Mouse (Mus musculus) liver, embryonic 14.5 days (tissue): Measurements from ENCODE around the gene Casp7. TPM values are rescaled to one million over a fixed set of nuclear protein-coding genes. Genes with fewer than 3 reads are reported as not detected.

Source experiments
- ATAC-seq: fragments of 200-750 bp; cut with Nextera tagmentation; 2 replicates; pipeline ENCODE4 v1.8.0; 2017; ENCODE audit warnings: moderate number of reproducible peaks, mild to moderate bottlenecking, moderate library complexity; ENCODE audit not compliant: insufficient read depth
- DNase-seq, 3 experiments: peaks; one replicate each; pipeline ENCODE4 v3.0.0-alpha.2; 2012 to 2013; ENCODE audit warnings: low read depth in 3 of 3, low spot score in 3 of 3
- H3K27ac ChIP-seq: fragments of 300-500 bp; sonication (generic); 2 replicates; pipeline ENCODE4 v1.5.1; 2014; ENCODE audit warnings: moderate library complexity, mild to moderate bottlenecking, control low read depth, inconsistent platforms
- H3K27me3 ChIP-seq: fragments of 300-500 bp; sonication (generic); 2 replicates; pipeline ENCODE4 v1.6.1; 2014; ENCODE audit warnings: mild to moderate bottlenecking, low read length, moderate library complexity; ENCODE audit not compliant: control insufficient read depth, insufficient read depth
- H3K36me3 ChIP-seq: fragments of 300-500 bp; sonication (generic); replicated peaks from 2 replicates; pipeline ENCODE4 v1.6.1; 2014; ENCODE audit warnings: low read depth; ENCODE audit not compliant: control insufficient read depth, insufficient read depth
- H3K4me1 ChIP-seq, 2 experiments: fragments of 200-500 bp in 1 of 2; fragments of 300-500 bp in 1 of 2; sonication (generic) in 1 of 2; replicated peaks; 2 replicates each; pipeline ENCODE4 v1.6.1; 2012 to 2014; ENCODE audit warnings: antibody characterized with exemption in 1 of 2, inconsistent platforms in 1 of 2, low read length in 1 of 2; ENCODE audit not compliant: control insufficient read depth in 2 of 2, insufficient read depth in 2 of 2
- H3K4me2 ChIP-seq: fragments of 300-500 bp; sonication (generic); 2 replicates; pipeline ENCODE4 v1.6.1; 2014; ENCODE audit warnings: low read depth, mild to moderate bottlenecking, control low read depth, moderate library complexity
- H3K4me3 ChIP-seq, 2 experiments: fragments of 200-500 bp in 1 of 2; fragments of 300-500 bp in 1 of 2; sonication (generic) in 1 of 2; 2 replicates each; pipeline ENCODE4 v1.5.1; 2012 to 2014; ENCODE audit warnings: low read depth in 2 of 2, low read length in 2 of 2, mild to moderate bottlenecking in 2 of 2, control low read depth in 1 of 2, inconsistent platforms in 1 of 2, moderate library complexity in 1 of 2; ENCODE audit not compliant: insufficient read depth in 1 of 2
- H3K9ac ChIP-seq: fragments of 300-500 bp; sonication (generic); replicated peaks from 2 replicates; pipeline ENCODE4 v1.6.1; 2014; ENCODE audit warnings: mild to moderate bottlenecking, control low read depth, moderate library complexity
- H3K9me3 ChIP-seq: fragments of 300-500 bp; sonication (generic); 2 replicates; pipeline ENCODE4 v1.6.1; 2016; ENCODE audit warnings: low read length, mixed read lengths; ENCODE audit not compliant: control insufficient read depth
- CTCF ChIP-seq: IDR thresholded peaks from 2 replicates; pipeline ENCODE4 v1.5.1; 2016; ENCODE audit warnings: antibody characterized with exemption, low read depth, control low read depth
- EP300 ChIP-seq: IDR thresholded peaks from 2 replicates; pipeline ENCODE4 v1.6.1; 2016; ENCODE audit warnings: antibody characterized with exemption, low read depth
- WGBS: fragments of 180-500 bp; shearing (Covaris S2); extraction: QIAGEN DNeasy Blood & Tissue Kit; methylation state at CpG from one replicate; pipeline ENCODE4 v1.1.7; 2014; ENCODE audit not compliant: insufficient replicate concordance; 5-methylcytosine and 5-hydroxymethylcytosine counted together
- polyA plus RNA-seq, 2 experiments: library from polyadenylated mRNA; depleted of rRNA in 1 of 2; stranded (reverse) in 1 of 2; unstranded in 1 of 2; fragments of >200 nt; fragmentation: Nextera tagmentation in 1 of 2; extraction: Ambion mirVana in 1 of 2; gene quantifications; 2 replicates each; pipeline versions ENCODE4 v1.2.1 to v1.2.3; 2012 to 2014

The Casp7 gene
- polyA plus RNA-seq, 2 experiments, result 9.5 to 13.2 TPM

DNA sequence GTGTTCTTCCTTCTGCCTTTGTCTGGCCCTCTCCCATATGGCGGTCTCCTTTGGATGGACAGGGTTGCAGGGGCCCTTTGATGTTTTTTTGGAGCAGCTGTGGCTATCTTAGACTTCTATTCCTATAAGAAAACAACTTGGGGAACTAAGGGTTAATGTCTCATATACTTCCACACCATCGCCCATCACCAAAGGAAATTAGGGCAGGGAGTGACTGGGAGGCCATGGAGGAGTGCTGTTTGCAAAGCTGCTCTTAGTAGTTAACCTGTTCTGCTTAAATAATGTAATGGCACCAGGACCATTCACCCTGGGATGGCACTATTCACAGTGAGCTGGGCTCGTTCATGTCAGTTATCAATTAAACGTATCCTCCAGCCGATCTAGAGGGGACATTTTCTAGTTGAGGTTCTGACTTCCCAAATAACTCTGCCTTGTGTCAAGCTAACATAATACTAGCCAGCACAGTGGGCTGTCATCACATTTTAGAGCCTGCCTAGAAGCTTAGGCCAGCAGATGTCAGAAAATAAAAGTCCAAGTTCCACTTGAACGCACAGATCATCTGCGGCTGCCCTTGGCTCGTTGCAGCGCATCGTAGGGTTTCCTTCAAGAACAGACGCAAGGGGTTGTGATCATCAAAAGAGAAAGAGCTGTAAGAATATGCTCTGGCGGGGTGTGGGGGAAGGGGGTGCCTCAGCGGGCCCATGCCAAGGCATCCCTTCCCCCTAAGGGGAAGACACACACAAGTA, 87.9 kb downstream of the Casp7 start:
- Histone ChIP-seq H3K9me3 (no peaks in the 10 kb centered on the region), H3K27ac (no peak overlapping the region), H3K4me3 (no peak overlapping the region), H3K27me3 (no peaks in the 10 kb centered on the region), H3K4me1 (peaks cover 0 to 4% of the 10 kb centered on the region in 2 experiments; a peak in 2 of 4 replicates), H3K36me3 (no peaks in the 10 kb centered on the region), H3K4me2 (no peak overlapping the region), H3K9ac (no peak overlapping the region)
- WGBS, result 76% methylated on average over 13 of the region's 13 CpGs
- ATAC-seq (no peak), DNase-seq (no peak)
- no peak for TF ChIP-seq CTCF
- no peak for TF ChIP-seq EP300

DNA sequence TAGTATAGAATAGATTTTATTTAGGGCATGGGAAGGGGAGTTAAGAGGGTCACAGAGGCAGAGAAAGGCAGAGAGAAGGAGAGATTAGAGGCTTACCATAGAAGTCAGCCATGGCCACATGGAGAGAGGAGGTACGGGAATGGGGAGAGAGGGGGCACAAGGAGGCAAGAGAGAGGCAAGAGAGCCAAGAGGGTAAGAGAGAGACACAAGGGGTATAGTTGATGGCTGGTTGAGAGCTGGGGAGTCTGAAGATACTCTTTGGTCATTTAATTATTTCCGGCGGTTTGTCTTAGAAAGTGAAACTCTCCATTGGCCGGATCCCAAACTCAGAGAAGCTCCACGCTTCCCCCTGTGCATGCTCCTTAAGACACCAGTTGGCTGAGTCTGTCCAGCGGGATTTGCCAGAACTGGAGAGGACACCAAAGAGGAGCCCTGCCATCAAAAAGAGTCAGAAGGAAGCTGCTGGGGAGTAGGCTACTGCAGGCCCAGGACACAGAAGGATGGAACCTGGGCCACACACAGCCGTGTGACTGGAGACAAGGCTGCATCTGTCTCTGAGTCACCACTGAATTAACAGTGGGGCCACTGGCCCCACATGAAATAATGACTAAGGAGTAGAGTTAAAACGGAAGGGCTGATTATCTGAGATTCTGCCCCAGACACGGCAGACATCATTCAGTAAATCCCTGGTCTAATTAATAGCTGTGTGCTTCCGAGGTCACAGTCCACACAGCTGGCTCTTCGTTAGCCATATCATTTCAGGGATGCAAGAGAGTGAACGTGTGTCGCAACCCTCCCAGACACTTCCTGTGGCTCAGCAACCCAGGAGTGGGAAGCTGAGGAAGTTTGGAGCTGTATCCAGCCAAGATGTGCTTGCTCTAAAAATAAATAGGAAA, 88.7 kb downstream of the Casp7 start:
- DNase-seq, result no peak
- 43% methylated on average over 13 of the region's 13 CpGs for WGBS
- Histone ChIP-seq H3K4me2 (no peak overlapping the region), H3K27ac (no peak overlapping the region), H3K4me1 (peaks cover 0 to 4% of the 10 kb centered on the region in 2 experiments; a peak in 2 of 4 replicates), H3K27me3 (no peaks in the 10 kb centered on the region), H3K36me3 (no peaks in the 10 kb centered on the region), H3K4me3 (no peak overlapping the region), H3K9ac (no peak overlapping the region), H3K9me3 (no peaks in the 10 kb centered on the region)
- no peak for ATAC-seq
- no peak for TF ChIP-seq EP300
- TF ChIP-seq CTCF, result no peak

DNA sequence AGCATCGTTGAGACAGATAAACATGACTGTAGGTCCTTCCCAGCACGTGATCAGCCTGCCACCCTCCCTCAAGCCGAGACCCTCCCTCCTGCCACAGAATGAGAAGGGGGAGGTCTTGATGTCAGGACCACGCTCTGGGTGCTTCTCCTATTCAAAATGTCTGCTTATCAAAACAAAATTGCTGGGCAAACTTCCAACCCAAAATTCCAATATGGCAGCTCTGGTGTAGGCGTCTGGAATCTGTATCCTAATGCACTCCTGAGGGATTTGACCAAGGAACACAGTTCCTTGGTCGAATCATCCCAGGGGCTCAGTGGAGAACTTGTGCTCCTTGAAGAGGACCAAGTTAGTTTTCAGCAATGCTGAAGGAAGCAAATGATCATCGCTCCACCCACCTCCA, 90.0 kb downstream of the Casp7 start:
- 54% methylated on average over 7 of the region's 7 CpGs for WGBS
- no peak for DNase-seq
- H3K4me3 ChIP-seq, result no peak overlapping the region
- peaks cover 0 to 4% of the 10 kb centered on the region in 2 experiments; a peak in 2 of 4 replicates for H3K4me1 ChIP-seq
- H3K27ac ChIP-seq, result no peak overlapping the region
- ATAC-seq, result no peak
- H3K9me3 ChIP-seq, result no peaks in the 10 kb centered on the region
- H3K27me3 ChIP-seq, result no peaks in the 10 kb centered on the region
- no peaks in the 10 kb centered on the region for H3K36me3 ChIP-seq
- no peak overlapping the region for H3K4me2 ChIP-seq
- no peak for TF ChIP-seq EP300
- no peak for TF ChIP-seq CTCF
- no peak overlapping the region for H3K9ac ChIP-seq

DNA sequence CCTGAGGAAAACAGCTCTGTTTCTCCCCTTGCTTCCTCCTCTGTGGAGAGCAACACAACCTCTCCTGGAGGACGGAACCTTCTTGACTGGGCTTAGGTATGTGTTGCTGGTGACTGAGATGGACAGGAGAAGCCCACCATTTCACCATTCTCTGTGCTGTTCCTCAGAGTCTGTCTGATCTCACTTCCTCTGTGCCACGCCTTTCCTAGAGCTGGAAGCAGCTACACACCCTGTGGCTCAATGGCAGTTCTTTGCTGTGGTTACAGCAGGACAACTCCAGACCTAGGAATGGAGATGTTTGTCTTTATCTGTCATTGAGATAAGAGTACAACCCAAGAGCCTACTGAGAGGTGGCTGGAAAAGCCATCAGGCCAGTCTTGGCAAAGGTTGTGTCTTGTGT, 90.4 kb downstream of the Casp7 start:
- WGBS, result 54% methylated on average over 2 of the region's 2 CpGs
- Histone ChIP-seq H3K9me3 (no peaks in the 10 kb centered on the region), H3K4me2 (no peak overlapping the region), H3K4me1 (peaks cover 0 to 4% of the 10 kb centered on the region in 2 experiments; a peak in 2 of 4 replicates), H3K4me3 (no peak overlapping the region), H3K36me3 (no peaks in the 10 kb centered on the region), H3K27me3 (no peaks in the 10 kb centered on the region), H3K27ac (no peak overlapping the region), H3K9ac (no peak overlapping the region)
- ATAC-seq (no peak), DNase-seq (no peak)
- TF ChIP-seq EP300 (no peak), CTCF (no peak)

DNA sequence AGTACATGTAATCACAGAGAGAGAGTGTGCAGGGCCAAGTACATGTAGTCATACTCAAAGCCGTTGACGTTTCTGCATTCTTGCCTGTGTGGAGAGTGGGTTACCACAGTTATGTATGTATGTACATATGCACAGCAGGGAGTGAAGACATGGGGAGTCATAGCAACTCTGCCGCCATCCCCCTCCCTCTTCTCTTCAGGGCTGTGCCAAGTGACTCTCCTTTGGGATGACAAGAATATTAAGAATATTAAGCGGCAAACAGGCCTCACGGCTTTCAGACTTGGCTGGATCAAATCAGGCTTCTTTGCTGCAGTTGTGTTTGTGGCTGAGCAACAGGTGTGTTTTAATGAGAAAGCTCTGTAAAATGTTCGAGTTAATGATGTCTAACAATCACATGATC, 92.7 kb downstream of the Casp7 start:
- H3K4me2 ChIP-seq, result no peak overlapping the region
- H3K9me3 ChIP-seq, result no peaks in the 10 kb centered on the region
- H3K36me3 ChIP-seq, result no peaks in the 10 kb centered on the region
- TF ChIP-seq CTCF, result no peak
- no peak for TF ChIP-seq EP300
- ATAC-seq (no peak), DNase-seq (no peak)
- WGBS, result 70% methylated on average over 6 of the region's 6 CpGs
- H3K9ac ChIP-seq, result no peak overlapping the region
- H3K27ac ChIP-seq, result no peak overlapping the region
- no peak overlapping the region for H3K4me3 ChIP-seq
- peaks cover 0 to 4% of the 10 kb centered on the region in 2 experiments; a peak in 2 of 4 replicates for H3K4me1 ChIP-seq
- H3K27me3 ChIP-seq, result no peaks in the 10 kb centered on the region

Other genes with a start within 250 kb of the Casp7 start
- 38.0 and 39.8 TPM in 2 replicates for gene Habp2, start 110.0 kb upstream of the Casp7 start, polyA plus RNA-seq (2012; rRNA removed)
- 42.4 and 45.0 TPM in 2 replicates for gene Habp2, start 110.0 kb upstream of the Casp7 start, polyA plus RNA-seq (2014; fragmentation: Nextera tagmentation; extraction: Ambion mirVana)
- 0.06 and 0.10 TPM in 2 replicates for gene Nrap, start 7.1 kb upstream of the Casp7 start, polyA plus RNA-seq (2012; rRNA removed)
- gene Nrap, start 7.1 kb upstream of the Casp7 start, polyA plus RNA-seq (2014; fragmentation: Nextera tagmentation; extraction: Ambion mirVana), result 0.05 and 0.06 TPM in 2 replicates
- gene Plekhs1, start 64.5 kb downstream of the Casp7 start, polyA plus RNA-seq (2012; rRNA removed), result 0.02 and 0.08 TPM in 2 replicates
- not detected in 2 replicates for gene Plekhs1, start 64.5 kb downstream of the Casp7 start, polyA plus RNA-seq (2014; fragmentation: Nextera tagmentation; extraction: Ambion mirVana)
- gene Dclre1a, start 151.1 kb downstream of the Casp7 start, polyA plus RNA-seq (2012; rRNA removed), result 8.1 and 12.0 TPM in 2 replicates
- 17.1 and 17.9 TPM in 2 replicates for gene Dclre1a, start 151.1 kb downstream of the Casp7 start, polyA plus RNA-seq (2014; fragmentation: Nextera tagmentation; extraction: Ambion mirVana)
- gene Nhlrc2, start 151.1 kb downstream of the Casp7 start, polyA plus RNA-seq (2012; rRNA removed), result 3.9 and 5.0 TPM in 2 replicates
- gene Nhlrc2, start 151.1 kb downstream of the Casp7 start, polyA plus RNA-seq (2014; fragmentation: Nextera tagmentation; extraction: Ambion mirVana), result 6.9 and 7.3 TPM in 2 replicates